Mouse (Mus musculus): ENCODE data around the gene Ceacam1. TPM values are rescaled to one million over a fixed set of nuclear protein-coding genes. Genes with fewer than 3 reads are reported as not detected.
"Not testable (repeated sequence)": the region's sequence is repeated elsewhere in the genome, so short reads cannot be mapped to it uniquely, and the experiment has no call there.

The Ceacam1 gene
- 1 to 10 TPM; 4.1 to 5.2 TPM for total RNA-seq (2021)
- long read RNA-seq, experiment 1, partial matches to known transcripts, result 1 of 6 reads
- long read RNA-seq, experiment 1, other reads (novel, unspliced or antisense), result 0 of 6 reads
- long read RNA-seq, experiment 2, transcript Ceacam1-209 (6 exons, 1,061 nt), result major isoform, 5 of 8 reads
- long read RNA-seq, experiment 2, partial matches to known transcripts, result 0 of 8 reads
- long read RNA-seq, experiment 2, other reads (novel, unspliced or antisense), result 1 of 8 reads

DNA sequence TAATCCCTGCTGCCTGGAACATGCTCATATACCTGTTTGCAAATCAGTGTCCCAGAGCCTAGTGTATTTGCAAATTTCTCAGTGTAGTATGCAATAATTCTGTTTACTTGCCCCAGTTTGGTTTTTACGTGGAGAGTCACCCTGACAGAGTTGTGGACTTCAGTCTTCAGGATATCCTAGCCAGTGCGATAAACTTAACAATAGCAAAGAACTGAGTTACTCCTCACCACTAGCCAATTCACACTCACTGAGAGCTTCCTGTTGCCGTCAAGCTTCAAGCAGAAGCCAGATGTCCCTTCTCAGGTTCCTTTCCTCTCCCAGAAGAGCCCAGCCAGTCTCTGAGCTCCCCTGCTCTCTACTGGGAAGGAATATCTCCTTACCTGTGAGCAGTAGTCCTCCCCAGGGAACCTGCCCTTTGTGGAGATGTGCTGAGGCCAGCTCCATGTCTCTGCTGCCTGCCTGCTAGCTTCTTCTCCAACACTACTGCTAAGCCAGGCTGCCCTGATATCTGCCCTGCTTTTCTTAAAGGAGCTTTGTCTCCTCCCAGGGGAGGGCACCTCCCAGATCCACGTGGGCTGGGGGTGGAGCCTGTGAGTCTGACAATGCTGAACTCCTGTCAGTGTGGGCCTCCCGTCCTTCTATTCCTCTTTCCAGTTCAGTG lies at the start of gene Ceacam1:
Gene Ceacam1 (minus strand): TSS at position 513 of the 661 bp plus-strand sequence.
- DNase-seq, result peak; percentile 46

DNA sequence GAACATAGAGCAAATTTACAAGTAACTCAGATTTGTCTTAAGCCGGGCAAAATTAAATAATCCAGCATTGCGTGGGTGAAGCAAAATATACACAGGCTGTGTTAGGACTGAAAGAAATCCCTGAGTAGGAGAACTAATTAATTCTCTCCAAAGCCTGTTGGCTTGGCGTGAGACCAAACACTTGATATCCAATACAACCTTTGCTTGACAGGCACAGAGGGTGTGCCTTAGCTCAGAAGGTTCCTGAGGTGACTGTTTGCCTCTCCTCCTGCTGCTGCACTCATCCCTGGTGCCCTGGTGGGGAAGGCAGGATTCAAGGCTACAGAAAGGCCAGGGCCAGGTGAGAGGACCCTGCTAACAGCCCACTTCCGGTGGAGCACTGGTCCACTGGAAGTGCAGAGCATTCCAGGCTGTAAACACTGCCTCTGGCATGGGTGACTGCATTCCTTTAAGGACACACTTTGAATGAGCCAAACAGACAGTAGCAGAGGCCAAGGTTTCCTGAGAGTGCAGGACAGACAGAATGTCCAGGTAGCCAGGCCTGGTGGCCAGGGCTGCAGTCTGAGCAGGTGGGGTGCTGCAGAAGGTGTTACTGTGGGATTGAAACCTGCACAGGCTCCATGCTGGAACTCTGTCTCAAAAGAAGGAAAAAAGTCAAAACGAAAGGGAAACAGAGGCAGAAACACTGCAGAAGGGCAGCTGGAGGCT lies 38.8 kb upstream of the Ceacam1 start:
- not testable (repeated sequence) for DNase-seq

- not testable (repeated sequence) for DNase-seq
These were observed 38.3 kb upstream of the Ceacam1 start for GRCm38 (mm10) chr7:25515667-25516066.

- DNase-seq, result no peak
These were observed 32.5 kb upstream of the Ceacam1 start for GRCm38 (mm10) chr7:25509925-25510324.

DNA sequence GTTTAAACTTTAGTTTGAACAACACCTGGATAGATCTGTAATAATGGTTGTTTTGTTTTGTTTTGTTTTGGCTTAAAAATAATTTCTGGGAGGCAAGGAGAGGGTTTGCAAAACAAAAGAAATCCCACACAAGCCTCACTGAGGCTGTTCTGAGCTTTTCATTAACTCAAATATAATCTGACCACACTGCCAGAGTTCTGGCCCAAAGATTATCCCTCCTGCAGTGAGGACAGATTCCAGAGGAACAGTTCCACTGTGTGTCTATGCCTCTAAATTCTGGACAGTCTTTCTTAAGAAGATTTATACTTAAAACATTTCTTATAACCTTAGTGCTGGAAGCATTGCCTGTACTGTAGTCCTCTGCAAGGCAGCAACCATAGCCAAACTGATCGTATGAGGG lies 17.2 kb upstream of the Ceacam1 start:
- DNase-seq, result no peak

- not testable (repeated sequence) for DNase-seq
These were observed 13.3 kb upstream of the Ceacam1 start for GRCm38 (mm10) chr7:25490698-25491097.

GRCm38 (mm10) chr7:25489382-25489781 lies 12.0 kb upstream of the Ceacam1 start:
- not testable (repeated sequence) for DNase-seq

DNA sequence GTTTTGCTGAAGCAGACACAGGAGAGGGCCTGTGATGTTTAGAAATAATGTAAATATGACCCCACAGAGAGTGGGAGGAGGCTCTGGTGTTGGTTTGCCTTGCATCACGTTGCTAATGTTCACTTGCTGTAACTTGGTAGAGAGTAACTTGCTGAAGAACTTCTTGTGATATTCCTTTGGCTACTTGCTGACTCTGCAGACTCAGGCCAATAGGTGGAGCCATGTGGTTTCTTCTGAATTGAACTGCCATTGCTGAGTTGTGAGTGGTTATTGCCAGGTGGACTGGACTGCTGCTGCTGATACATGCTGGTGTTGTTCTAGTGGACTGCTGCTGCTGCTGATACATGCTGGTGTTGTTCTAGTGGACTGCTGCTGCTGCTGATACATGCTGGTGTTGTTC lies 8.8 kb upstream of the Ceacam1 start:
- DNase-seq, result no peak

GRCm38 (mm10) chr7:25485061-25485460 lies 7.7 kb upstream of the Ceacam1 start:
- no peak for DNase-seq

- no peak for DNase-seq
These were observed 5.8 kb upstream of the Ceacam1 start for GRCm38 (mm10) chr7:25483133-25483735.

GRCm38 (mm10) chr7:25480791-25481190 lies 3.4 kb upstream of the Ceacam1 start:
- DNase-seq, result not testable (repeated sequence)

- no peak for DNase-seq
These were observed 2.0 kb upstream of the Ceacam1 start for GRCm38 (mm10) chr7:25479440-25479839.

DNA sequence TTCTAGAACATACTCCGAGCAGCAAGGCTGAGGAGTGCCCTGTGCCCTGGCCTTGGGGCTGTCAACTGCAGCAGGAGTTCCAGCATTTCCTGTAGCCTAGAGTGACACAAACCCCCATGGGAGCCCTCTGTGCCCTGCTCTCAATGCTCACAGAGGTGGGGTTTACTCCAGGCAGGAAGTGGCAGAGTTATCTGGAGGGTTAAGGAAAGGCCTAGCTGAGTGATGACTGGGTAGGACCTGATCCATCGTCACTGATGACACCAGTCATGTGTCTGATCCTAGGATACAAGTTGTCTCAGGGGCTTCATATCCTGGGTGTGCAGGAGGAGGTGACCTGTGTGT lies 320 bp upstream of the Ceacam1 start:
- DNase-seq, result not testable (repeated sequence)

GRCm38 (mm10) chr7:25471821-25472220 lies 5.6 kb downstream of the Ceacam1 start:
- DNase-seq, result not testable (repeated sequence)

- not testable (repeated sequence) for DNase-seq
These were observed 11.8 kb downstream of the Ceacam1 start for GRCm38 (mm10) chr7:25465586-25465985.

GRCm38 (mm10) chr7:25465010-25465409 lies 12.4 kb downstream of the Ceacam1 start:
- no peak for DNase-seq

DNA sequence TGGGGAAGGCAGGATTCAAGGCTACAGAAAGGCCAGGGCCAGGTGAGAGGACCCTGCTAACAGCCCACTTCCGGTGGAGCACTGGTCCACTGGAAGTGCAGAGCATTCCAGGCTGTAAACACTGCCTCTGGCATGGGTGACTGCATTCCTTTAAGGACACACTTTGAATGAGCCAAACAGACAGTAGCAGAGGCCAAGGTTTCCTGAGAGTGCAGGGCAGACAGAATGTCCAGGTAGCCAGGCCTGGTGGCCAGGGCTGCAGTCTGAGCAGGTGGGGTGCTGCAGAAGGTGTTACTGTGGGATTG lies 15.4 kb downstream of the Ceacam1 start:
- not testable (repeated sequence) for DNase-seq

GRCm38 (mm10) chr7:25461336-25462032 lies 15.9 kb downstream of the Ceacam1 start:
- not testable (repeated sequence) for DNase-seq

DNA sequence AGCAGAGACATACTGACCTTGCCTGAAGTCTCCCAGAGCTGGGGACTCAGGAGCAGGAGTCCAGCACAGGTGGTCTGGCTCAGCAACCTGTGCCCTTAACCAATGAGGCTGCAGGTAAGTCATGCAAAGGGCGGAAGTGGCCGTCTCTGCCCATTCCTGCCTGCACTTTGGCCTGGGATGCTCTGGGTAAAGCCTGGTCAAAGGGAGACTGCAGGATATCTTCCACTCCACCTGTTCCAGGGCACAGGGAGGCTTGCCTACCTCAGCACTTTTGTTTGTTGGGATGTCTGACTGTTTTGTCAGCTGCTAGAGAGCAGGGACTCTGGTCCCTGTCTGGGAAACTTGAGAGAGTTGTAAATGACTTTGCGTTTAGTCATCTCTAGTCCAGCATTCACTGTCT lies 25.3 kb downstream of the Ceacam1 start:
- DNase-seq, result no peak

DNA sequence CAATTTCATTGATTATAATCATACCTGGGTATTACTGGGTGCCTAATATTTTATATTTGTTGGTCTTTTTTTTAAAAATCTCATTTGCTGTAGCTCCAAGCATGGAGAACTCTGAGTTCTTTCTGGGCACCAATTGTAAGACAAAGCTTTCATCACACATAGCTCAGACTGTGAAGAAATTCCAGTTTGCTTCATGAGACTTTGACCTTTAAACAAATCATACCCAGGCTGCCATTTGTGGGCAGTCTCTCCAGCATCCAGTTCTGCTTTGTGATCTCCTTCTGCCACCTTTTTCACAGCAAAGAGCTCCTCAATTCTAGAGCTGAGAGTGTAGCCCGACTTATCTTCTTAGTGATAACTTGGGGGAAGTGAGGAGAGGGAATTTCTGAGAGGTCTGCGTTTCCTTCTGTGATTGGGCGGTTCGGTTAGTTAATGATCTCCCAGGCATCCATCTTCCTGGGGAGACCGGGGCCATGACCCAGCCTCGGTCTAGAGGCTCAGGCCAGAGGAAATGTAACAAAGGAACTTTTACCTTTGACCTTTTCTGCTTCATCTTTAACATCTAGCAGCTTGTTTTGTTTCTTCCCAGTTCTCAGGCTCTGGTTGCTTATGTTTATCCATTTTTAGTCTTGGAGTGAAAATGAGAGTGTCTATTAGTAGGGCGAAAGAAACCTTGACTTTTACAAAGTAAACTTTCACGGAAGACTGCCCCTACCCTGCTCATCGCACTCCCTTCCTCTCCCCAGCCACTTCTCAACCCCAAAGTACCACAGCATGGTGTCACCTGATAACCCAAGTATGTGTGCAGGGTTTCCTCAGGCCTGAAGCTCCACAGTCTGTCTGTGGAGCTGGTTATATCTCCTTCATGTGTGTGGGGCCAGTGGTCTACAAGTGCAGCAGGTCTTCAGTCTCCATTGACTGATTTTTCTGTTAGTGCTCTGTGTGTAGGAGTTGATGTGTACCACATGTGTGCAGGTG lies 27.2 kb downstream of the Ceacam1 start:
- DNase-seq, result no peak

DNA sequence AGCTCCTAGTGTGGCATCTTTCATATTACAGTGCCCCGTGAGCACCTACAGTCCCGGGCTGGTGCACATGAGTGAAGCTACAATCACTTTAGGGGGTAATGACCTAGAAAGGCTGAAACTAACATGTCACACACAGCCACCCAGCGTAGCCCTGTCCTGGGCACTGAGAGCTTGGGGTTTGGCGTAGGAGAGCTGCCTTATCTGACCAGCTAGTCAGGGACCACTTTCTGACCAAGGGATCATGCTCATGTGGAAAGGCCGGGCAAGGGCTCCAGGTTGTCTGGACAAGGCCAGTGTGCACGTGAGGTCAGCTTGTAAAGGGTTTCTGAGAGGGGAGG lies 36.6 kb downstream of the Ceacam1 start:
- DNase-seq, result no peak

All from gastrocnemius, postnatal 25 days (tissue).